Mouse (Mus musculus): ENCODE measurements around the gene Tmem131.

- TF ChIP-seq CTCF (IDR thresholded peaks at IDR 0.05; ENCODE audit: insufficient read depth, low read length) (no peak), POLR2A (IDR thresholded peaks at IDR 0.05; ENCODE audit: borderline replicate concordance, extremely low read depth, low read depth, low read length) (no peak)
Measured at GRCm38 (mm10) chr1:36930911-36931310, 12.6 kb downstream of the Tmem131 start.
